Mouse (Mus musculus) kidney, adult 2 months (tissue): ENCODE data around the gene Nubp1. TPM values are rescaled to one million over a fixed set of nuclear protein-coding genes. Genes with fewer than 3 reads are reported as not detected.
A peak's percentile ranks its signal among the peaks of the same experiment; 100 is the strongest.

Source experiments
- DNase-seq: peaks from one replicate; pipeline ENCODE4 v3.0.0; 2021
- H3K27ac ChIP-seq: fragments of 200-500 bp; 2 replicates; pipeline ENCODE4 v1.5.1; 2012; ENCODE audit warnings: low read depth, low read length, control low read depth, inconsistent platforms; ENCODE audit not compliant: insufficient read depth
- H3K27me3 ChIP-seq: fragments of 200-500 bp; replicated peaks from 2 replicates; pipeline ENCODE4 v1.6.1; 2012; ENCODE audit warnings: mild to moderate bottlenecking, moderate library complexity, low read length, inconsistent platforms; ENCODE audit not compliant: control insufficient read depth, insufficient read depth
- H3K36me3 ChIP-seq: fragments of 200-500 bp; 2 replicates; pipeline ENCODE4 v1.6.1; 2012; ENCODE audit warnings: mild to moderate bottlenecking, moderate library complexity, low read length, inconsistent platforms; ENCODE audit not compliant: control insufficient read depth, insufficient read depth
- H3K4me1 ChIP-seq: fragments of 200-500 bp; 2 replicates; pipeline ENCODE4 v1.6.1; 2011; ENCODE audit warnings: low read length; ENCODE audit not compliant: control insufficient read depth, insufficient read depth
- H3K4me3 ChIP-seq: fragments of 200-500 bp; 2 replicates; pipeline ENCODE4 v1.5.1; 2011; ENCODE audit warnings: mild to moderate bottlenecking, low read depth, low read length, control low read depth; ENCODE audit not compliant: insufficient read depth
- CTCF ChIP-seq: fragments of 200-500 bp; conservative IDR thresholded peaks from 2 replicates; pipeline ENCODE4 v1.5.1; 2011; ENCODE audit warnings: low read depth, mild to moderate bottlenecking, control low read depth, low read length, moderate library complexity, mixed read lengths; ENCODE audit not compliant: insufficient read depth, insufficient read length
- POLR2A ChIP-seq: fragments of 200-500 bp; IDR thresholded peaks from one replicate; pipeline ENCODE4 v1.6.1; 2011; ENCODE audit warnings: low read depth, low read length, control low read depth
- WGBS: fragments of 180-500 bp; shearing (Covaris S2); methylation state at CpG from one replicate; pipeline ENCODE4 v1.1.7; 2018; 5-methylcytosine and 5-hydroxymethylcytosine counted together
- polyA plus RNA-seq: library from polyadenylated mRNA; depleted of rRNA; stranded (reverse); fragments of >200 nt; gene quantifications from 2 replicates; pipeline ENCODE4 v1.2.3, GENCODE M21; 2012

Gene Nubp1
- polyA plus RNA-seq, 1 experiment, result 30.5 TPM

DNA sequence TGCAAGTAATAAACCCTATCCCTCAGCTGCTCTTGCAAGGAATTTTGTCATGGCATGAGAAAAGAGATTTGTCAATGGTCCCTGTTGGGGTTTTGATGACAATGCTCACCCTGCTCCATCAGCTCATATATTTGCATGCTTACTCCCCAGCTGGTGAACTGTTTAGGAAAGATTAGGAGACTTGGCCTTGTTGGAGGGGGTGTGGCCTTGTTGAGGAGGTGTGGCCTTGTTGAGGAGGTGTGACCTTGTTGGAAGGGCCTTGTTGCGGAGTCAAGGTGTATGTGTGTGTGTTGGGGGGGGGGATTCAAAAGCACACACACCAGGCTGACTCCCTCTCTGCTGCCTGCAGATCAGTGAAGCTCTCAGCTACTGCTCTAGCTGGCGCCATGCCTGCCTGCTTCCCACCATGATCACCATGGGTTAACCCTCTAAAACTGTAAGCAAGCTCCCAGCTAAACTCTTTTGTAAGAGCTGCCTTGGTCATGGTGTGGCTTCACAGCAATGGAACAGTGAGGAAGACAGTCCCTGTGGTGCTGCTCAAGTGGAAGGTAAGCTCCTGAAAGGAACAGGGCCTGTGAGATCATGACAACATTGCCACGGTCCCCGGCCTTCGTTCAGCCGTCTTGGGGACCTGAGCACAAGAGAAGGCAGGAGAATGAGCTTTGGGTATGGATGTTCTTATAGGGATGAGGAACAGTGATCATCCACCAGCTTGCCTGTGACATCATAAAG lies 22.9 kb upstream of the Nubp1 start:
- DNase-seq, result no peak
- Histone ChIP-seq H3K27me3 (no peaks in the 10 kb centered on the region), H3K27ac (no peak overlapping the region), H3K4me1 (no peaks in the 10 kb centered on the region), H3K4me3 (no peak overlapping the region), H3K36me3 (no peaks in the 10 kb centered on the region)
- 89% methylated on average over 6 of the region's 6 CpGs for WGBS
- TF ChIP-seq CTCF (no peak), POLR2A (no peak)

DNA sequence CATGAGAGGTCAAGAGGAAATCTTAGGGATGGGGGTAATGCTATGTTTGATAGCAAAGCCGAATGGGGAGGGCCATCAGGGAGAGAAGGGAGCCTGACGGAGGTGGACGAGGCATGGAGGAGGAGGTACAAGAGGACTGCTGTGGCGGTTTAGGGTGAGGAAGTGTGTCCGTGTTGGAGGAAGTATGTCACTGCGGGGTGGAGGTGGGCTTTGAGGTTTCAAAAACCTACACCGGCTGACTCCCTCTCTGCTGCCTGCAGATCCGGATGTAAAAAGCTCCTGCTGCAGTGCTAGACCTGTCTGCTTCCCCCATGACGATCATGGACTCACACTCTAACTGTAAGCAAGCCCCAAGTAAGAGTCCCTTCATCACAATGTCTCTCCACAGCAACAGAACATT lies 19.2 kb upstream of the Nubp1 start:
- Histone ChIP-seq H3K27ac (no peak overlapping the region), H3K4me1 (no peaks in the 10 kb centered on the region; the same call in 1 of the 2 replicates), H3K36me3 (no peaks in the 10 kb centered on the region), H3K27me3 (no peaks in the 10 kb centered on the region), H3K4me3 (no peak overlapping the region)
- no peak for TF ChIP-seq CTCF
- TF ChIP-seq POLR2A, result no peak
- 86% methylated on average over 9 of the region's 9 CpGs for WGBS
- no peak for DNase-seq

DNA sequence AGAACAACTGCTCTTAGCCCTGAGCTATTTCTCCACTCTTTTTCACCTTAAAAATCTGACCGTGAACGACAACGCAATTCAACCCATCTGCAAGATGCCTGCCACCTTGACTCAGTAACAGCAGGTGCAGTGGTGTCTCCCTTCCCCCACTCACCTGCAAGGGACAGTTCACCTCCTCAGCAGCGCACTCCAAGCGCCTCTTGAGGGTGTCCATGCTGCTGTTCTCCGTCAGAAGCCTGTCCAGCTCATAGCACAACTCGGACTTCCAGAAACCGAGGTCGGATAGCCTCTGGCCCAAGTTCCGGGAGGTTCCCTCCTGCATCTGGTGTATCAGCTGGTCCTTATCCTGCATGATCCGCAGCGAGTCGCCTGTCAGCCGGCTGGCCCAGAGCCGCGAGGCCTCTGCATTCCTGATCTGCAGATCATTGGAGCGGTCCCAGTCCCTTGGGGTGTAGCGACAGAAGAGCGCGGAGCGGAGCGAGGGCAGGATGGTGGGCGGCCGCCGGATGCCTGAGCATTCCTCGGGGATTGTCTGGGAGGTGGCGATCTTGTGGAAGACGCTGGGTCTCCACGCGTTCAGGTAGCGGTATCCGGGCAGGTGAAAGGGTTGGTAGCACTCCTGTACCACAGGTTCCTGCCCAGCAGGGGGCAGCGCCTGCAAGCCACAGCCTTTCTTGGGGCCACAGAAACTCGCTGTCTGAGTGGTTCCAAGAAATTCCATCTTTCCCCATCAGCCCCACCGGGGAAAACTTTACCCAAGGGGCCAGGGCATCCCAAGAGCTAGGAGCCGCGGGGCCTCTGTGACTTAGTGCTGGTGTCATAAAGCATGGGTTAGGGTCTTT lies 16.8 kb upstream of the Nubp1 start, which contains the start of gene Tekt5:
Gene Tekt5, minus strand, starts transcription at position 792 of the 842 bp plus-strand sequence.
- H3K4me3 ChIP-seq, result peak within 1 kb of the TSS; percentile 12; the same call in 1 of the 2 replicates
- WGBS, result 10% methylated on average over 37 of the region's 37 CpGs
- no peaks in the 10 kb centered on the region for H3K27me3 ChIP-seq
- H3K4me1 ChIP-seq, result no peaks in the 10 kb centered on the region; the same call in 1 of the 2 replicates
- DNase-seq, result peak; percentile 78
- TF ChIP-seq POLR2A (no peak), CTCF (peak; percentile 75)
- no peaks in the 10 kb centered on the region for H3K36me3 ChIP-seq
- H3K27ac ChIP-seq, result no peak within 1 kb of the TSS

DNA sequence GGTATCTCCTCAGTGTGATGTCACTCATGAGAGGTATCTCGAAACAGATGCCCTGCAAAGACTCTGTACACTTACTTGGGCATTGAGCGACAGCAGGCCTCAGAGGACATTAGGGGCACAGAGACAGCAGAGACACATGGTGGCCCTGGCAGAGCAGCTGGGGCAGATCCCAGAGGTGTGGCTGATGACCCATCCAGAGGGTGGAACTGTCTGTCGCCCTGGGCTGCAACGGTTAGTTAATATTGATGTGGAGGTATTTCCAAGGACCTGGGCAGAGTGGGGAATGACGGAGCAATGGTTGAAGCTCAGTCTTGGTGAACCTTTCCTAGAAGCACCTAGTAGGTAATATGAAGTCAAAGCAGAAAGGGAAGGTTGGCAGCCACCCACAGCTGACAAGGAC lies 13.0 kb upstream of the Nubp1 start:
- H3K27me3 ChIP-seq, result no peaks in the 10 kb centered on the region
- H3K4me3 ChIP-seq, result no peak overlapping the region
- H3K4me1 ChIP-seq, result no peaks in the 10 kb centered on the region; the same call in 1 of the 2 replicates
- no peaks in the 10 kb centered on the region for H3K36me3 ChIP-seq
- H3K27ac ChIP-seq, result no peak overlapping the region
- WGBS, result 60% methylated on average over 5 of the region's 5 CpGs
- TF ChIP-seq POLR2A (no peak), CTCF (no peak)
- no peak for DNase-seq

DNA sequence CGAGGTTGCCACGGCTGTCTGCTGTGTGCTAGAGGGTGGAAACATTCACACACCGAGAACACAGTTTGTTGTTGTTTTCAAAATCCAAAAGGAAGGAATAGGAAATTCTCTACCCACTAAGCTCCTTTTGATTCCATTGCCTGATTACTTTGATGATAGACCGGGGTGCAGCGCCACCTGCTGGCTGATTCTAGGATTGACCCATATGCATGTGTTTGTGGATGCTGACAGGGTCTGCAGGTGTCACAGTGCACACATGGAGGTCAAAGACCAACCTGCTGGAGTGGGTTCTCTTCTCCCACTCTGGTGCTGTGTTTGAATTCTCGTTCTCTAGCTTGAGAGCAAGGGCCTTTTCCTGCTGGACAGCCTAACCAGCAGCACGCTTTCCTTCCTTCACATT lies 12.6 kb upstream of the Nubp1 start:
- Histone ChIP-seq H3K4me3 (no peak overlapping the region), H3K27me3 (no peaks in the 10 kb centered on the region), H3K4me1 (no peaks in the 10 kb centered on the region; the same call in 1 of the 2 replicates), H3K36me3 (no peaks in the 10 kb centered on the region), H3K27ac (no peak overlapping the region)
- DNase-seq, result peak; percentile 82
- 25% methylated on average over 7 of the region's 7 CpGs for WGBS
- TF ChIP-seq CTCF, result peak; percentile 97
- no peak for TF ChIP-seq POLR2A

DNA sequence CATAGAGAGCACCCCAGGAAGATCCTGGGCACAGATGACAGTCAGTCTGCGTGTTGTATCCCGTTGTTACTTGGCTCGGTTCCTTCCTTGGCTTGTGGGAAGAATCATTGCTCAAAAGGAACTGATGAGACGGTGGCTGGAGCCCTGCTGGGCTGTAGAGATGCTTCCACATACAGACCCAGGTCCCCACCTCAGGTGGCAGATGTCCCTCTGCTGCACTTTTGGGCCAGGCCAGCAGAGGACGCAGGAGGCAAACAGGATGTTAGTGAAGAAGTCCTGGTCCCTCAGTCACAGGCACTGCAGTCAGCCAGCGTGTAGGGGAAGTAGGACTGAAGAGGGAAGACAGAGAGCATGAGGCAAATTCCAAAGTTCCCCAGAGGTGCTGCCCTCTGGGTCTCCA lies 4.2 kb downstream of the Nubp1 start:
- Histone ChIP-seq H3K27ac (no peak overlapping the region), H3K4me1 (no peaks in the 10 kb centered on the region; the same call in 1 of the 2 replicates), H3K27me3 (no peaks in the 10 kb centered on the region), H3K4me3 (no peak overlapping the region), H3K36me3 (no peaks in the 10 kb centered on the region)
- 73% methylated on average over 6 of the region's 6 CpGs for WGBS
- peak; percentile 74 for DNase-seq
- peak; percentile 70 for TF ChIP-seq CTCF
- no peak for TF ChIP-seq POLR2A

DNA sequence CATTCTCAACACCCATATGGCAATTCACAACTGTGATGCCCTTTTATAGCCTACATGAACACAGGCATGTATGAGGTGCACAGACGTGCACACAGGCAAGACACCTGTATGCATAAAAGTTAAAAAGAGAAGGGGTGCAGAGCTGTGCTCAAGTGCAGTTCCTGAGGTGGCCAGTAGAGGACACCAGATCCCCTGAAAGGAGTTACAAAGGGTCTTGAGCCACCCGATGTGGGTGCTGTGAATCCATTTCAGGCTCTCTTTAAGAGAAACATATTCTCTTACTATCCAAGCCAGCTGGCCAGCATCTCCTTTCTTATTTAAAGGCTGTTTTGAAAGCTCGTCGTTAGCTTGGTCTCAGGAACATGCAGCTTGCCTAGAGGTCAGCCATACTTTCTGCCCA lies 5.1 kb downstream of the Nubp1 start:
- WGBS, result 93% methylated on average over 4 of the region's 4 CpGs
- Histone ChIP-seq H3K36me3 (no peaks in the 10 kb centered on the region), H3K4me3 (no peak overlapping the region), H3K27me3 (no peaks in the 10 kb centered on the region), H3K27ac (no peak overlapping the region), H3K4me1 (no peaks in the 10 kb centered on the region; the same call in 1 of the 2 replicates)
- TF ChIP-seq CTCF (peak; percentile 61), POLR2A (no peak)
- DNase-seq, result no peak
